Mouse (Mus musculus): ENCODE measurements around the gene Pex13. TPM values are rescaled to one million over a fixed set of nuclear protein-coding genes. Genes with fewer than 3 reads are reported as not detected.

Pex13 gene
- polyA plus RNA-seq, 1 experiment from 2014 or later, result 41.3 TPM

GRCm38 (mm10) chr11:23679044-23679642 is 13.4 kb upstream of the Pex13 start:
- Histone ChIP-seq H3K4me2 (no peak overlapping the region), H3K36me3 (ENCODE audit: poor library complexity, severe bottlenecking) (peaks cover 83% of the 10 kb centered on the region), H3K27me3 (no peaks in the 10 kb centered on the region), H3K27ac (no peak overlapping the region), H3K9ac (no peak overlapping the region), H3K4me1 (no peaks in the 10 kb centered on the region), H3K4me3 (no peak overlapping the region), H3K9me3 (replicated peaks) (no peaks in the 10 kb centered on the region)
- peak; percentile 45; the same call in 1 of the 2 replicates for ATAC-seq
- WGBS, result 56% methylated on average over 3 of the region's 3 CpGs

- peaks cover 81% of the 10 kb centered on the region for H3K36me3 ChIP-seq (ENCODE audit: poor library complexity, severe bottlenecking)
- ATAC-seq, result no peak
- no peak overlapping the region for H3K9ac ChIP-seq
Observed at GRCm38 (mm10) chr11:23676100-23676499, 10.3 kb upstream of the Pex13 start.

GRCm38 (mm10) chr11:23672256-23672749 is 6.5 kb upstream of the Pex13 start:
- H3K9ac ChIP-seq, result no peak overlapping the region
- no peak for ATAC-seq
- H3K4me2 ChIP-seq, result no peak overlapping the region
- peaks cover 54% of the 10 kb centered on the region for H3K36me3 ChIP-seq (ENCODE audit: poor library complexity, severe bottlenecking)
- no peak overlapping the region for H3K27ac ChIP-seq
- H3K4me1 ChIP-seq, result peaks cover 3% of the 10 kb centered on the region; the same call in 1 of the 2 replicates
- H3K4me3 ChIP-seq, result no peak overlapping the region
- H3K27me3 ChIP-seq, result no peaks in the 10 kb centered on the region
- 87% methylated on average over 4 of the region's 4 CpGs for WGBS
- H3K9me3 ChIP-seq (replicated peaks), result no peaks in the 10 kb centered on the region

More at GRCm38 (mm10) chr11:23676100-23676499, 10.3 kb upstream of the Pex13 start:
- Histone ChIP-seq H3K27ac (no peak overlapping the region), H3K4me1 (no peaks in the 10 kb centered on the region), H3K4me2 (no peak overlapping the region), H3K27me3 (no peaks in the 10 kb centered on the region), H3K4me3 (no peak overlapping the region), H3K9me3 (replicated peaks) (no peaks in the 10 kb centered on the region)
- 94% methylated on average over 5 of the region's 5 CpGs for WGBS

GRCm38 (mm10) chr11:23667128-23667527 is 1.4 kb upstream of the Pex13 start:
- peak overlapping the region; percentile 78; the same call in 1 of the 2 replicates for H3K9ac ChIP-seq
- no peaks in the 10 kb centered on the region for H3K27me3 ChIP-seq
- no peak overlapping the region for H3K27ac ChIP-seq
- peak overlapping the region; percentile 75 for H3K4me2 ChIP-seq
- 19% methylated on average over 3 of the region's 3 CpGs for WGBS
- H3K9me3 ChIP-seq (replicated peaks), result no peaks in the 10 kb centered on the region
- no peak for ATAC-seq
- peak overlapping the region; percentile 91 for H3K4me3 ChIP-seq
- H3K4me1 ChIP-seq, result peaks cover 23% of the 10 kb centered on the region
- H3K36me3 ChIP-seq (ENCODE audit: poor library complexity, severe bottlenecking), result peaks cover 7% of the 10 kb centered on the region; the same call in 1 of the 2 replicates

- 8% methylated on average over 5 of the region's 5 CpGs for WGBS
- ATAC-seq, result no peak
- Histone ChIP-seq H3K9me3 (replicated peaks) (no peaks in the 10 kb centered on the region), H3K4me3 (peak overlapping the region; percentile 91), H3K4me1 (peaks cover 23% of the 10 kb centered on the region), H3K27me3 (no peaks in the 10 kb centered on the region), H3K27ac (peak overlapping the region; percentile 93), H3K9ac (peak overlapping the region; percentile 78), H3K4me2 (peak overlapping the region; percentile 75), H3K36me3 (ENCODE audit: poor library complexity, severe bottlenecking) (peaks cover 3% of the 10 kb centered on the region; the same call in 1 of the 2 replicates)
Observed at GRCm38 (mm10) chr11:23666526-23666925, 767 bp upstream of the Pex13 start.

- ATAC-seq, result peak; percentile 63
- under 1% methylated on average over 37 of the region's 40 CpGs for WGBS
- no peaks in the 10 kb centered on the region for H3K27me3 ChIP-seq
- peaks cover 23% of the 10 kb centered on the region for H3K4me1 ChIP-seq
- peak within 1 kb of the TSS; percentile 93 for H3K9ac ChIP-seq
- H3K4me2 ChIP-seq, result peak within 1 kb of the TSS; percentile 75
- no peaks in the 10 kb centered on the region for H3K9me3 ChIP-seq (replicated peaks)
- peak within 1 kb of the TSS; percentile 91 for H3K4me3 ChIP-seq
- H3K36me3 ChIP-seq (ENCODE audit: poor library complexity, severe bottlenecking), result no peaks in the 10 kb centered on the region
- peak within 1 kb of the TSS; percentile 93 for H3K27ac ChIP-seq
Observed at GRCm38 (mm10) chr11:23665311-23665786, 410 bp downstream of the Pex13 start, which contains the start of gene Pus10. Gene Pus10, plus strand, starts transcription at chr11:23665674.

GRCm38 (mm10) chr11:23664232-23664631 is 1.5 kb downstream of the Pex13 start:
- Histone ChIP-seq H3K4me3 (no peak overlapping the region), H3K27me3 (no peaks in the 10 kb centered on the region), H3K36me3 (ENCODE audit: poor library complexity, severe bottlenecking) (no peaks in the 10 kb centered on the region), H3K9ac (no peak overlapping the region), H3K4me2 (peak overlapping the region; percentile 36; the same call in 1 of the 2 replicates), H3K27ac (no peak overlapping the region), H3K4me1 (peaks cover 23% of the 10 kb centered on the region), H3K9me3 (replicated peaks) (no peaks in the 10 kb centered on the region)
- ATAC-seq, result no peak

GRCm38 (mm10) chr11:23657791-23658190 is 8.0 kb downstream of the Pex13 start:
- H3K27me3 ChIP-seq, result no peaks in the 10 kb centered on the region
- no peak overlapping the region for H3K4me3 ChIP-seq
- 79% methylated on average over 2 of the region's 2 CpGs for WGBS

GRCm38 (mm10) chr11:23653666-23654065 is 12.1 kb downstream of the Pex13 start:
- peaks cover 8% of the 10 kb centered on the region for H3K4me1 ChIP-seq
- H3K9me3 ChIP-seq (replicated peaks), result no peaks in the 10 kb centered on the region
- H3K36me3 ChIP-seq (ENCODE audit: poor library complexity, severe bottlenecking), result peaks cover 24% of the 10 kb centered on the region
- WGBS, result 43% methylated on average over 3 of the region's 3 CpGs
- H3K27me3 ChIP-seq, result no peaks in the 10 kb centered on the region
- no peak overlapping the region for H3K27ac ChIP-seq
- no peak overlapping the region for H3K9ac ChIP-seq
- H3K4me3 ChIP-seq, result no peak overlapping the region
- no peak overlapping the region for H3K4me2 ChIP-seq
- no peak for ATAC-seq

More at GRCm38 (mm10) chr11:23657791-23658190, 8.0 kb downstream of the Pex13 start:
- no peak for ATAC-seq
- Histone ChIP-seq H3K36me3 (ENCODE audit: poor library complexity, severe bottlenecking) (no peaks in the 10 kb centered on the region), H3K9ac (no peak overlapping the region), H3K4me2 (no peak overlapping the region), H3K4me1 (peaks cover 8% of the 10 kb centered on the region), H3K9me3 (replicated peaks) (no peaks in the 10 kb centered on the region), H3K27ac (no peak overlapping the region)

GRCm38 (mm10) chr11:23647835-23648234 is 17.9 kb downstream of the Pex13 start:
- Histone ChIP-seq H3K27ac (no peak overlapping the region), H3K4me3 (no peak overlapping the region), H3K9me3 (replicated peaks) (no peaks in the 10 kb centered on the region; the same call in 1 of the 2 replicates), H3K4me1 (no peaks in the 10 kb centered on the region), H3K9ac (no peak overlapping the region), H3K36me3 (ENCODE audit: poor library complexity, severe bottlenecking) (peaks cover 40% of the 10 kb centered on the region), H3K4me2 (no peak overlapping the region), H3K27me3 (no peaks in the 10 kb centered on the region)
- WGBS, result 97% methylated on average over 3 of the region's 3 CpGs
- ATAC-seq, result no peak

GRCm38 (mm10) chr11:23647431-23647830 is 18.3 kb downstream of the Pex13 start:
- no peak overlapping the region for H3K4me2 ChIP-seq
- no peaks in the 10 kb centered on the region for H3K27me3 ChIP-seq
- no peak overlapping the region for H3K9ac ChIP-seq
- H3K36me3 ChIP-seq (ENCODE audit: poor library complexity, severe bottlenecking), result peaks cover 44% of the 10 kb centered on the region
- no peaks in the 10 kb centered on the region; the same call in 1 of the 2 replicates for H3K9me3 ChIP-seq (replicated peaks)
- H3K4me3 ChIP-seq, result no peak overlapping the region
- H3K4me1 ChIP-seq, result no peaks in the 10 kb centered on the region
- H3K27ac ChIP-seq, result no peak overlapping the region
- no peak for ATAC-seq

GRCm38 (mm10) chr11:23634573-23634972 is 31.2 kb downstream of the Pex13 start:
- peaks cover 5% of the 10 kb centered on the region; the same call in 1 of the 2 replicates for H3K36me3 ChIP-seq (ENCODE audit: poor library complexity, severe bottlenecking)
- no peaks in the 10 kb centered on the region for H3K27me3 ChIP-seq
- no peak for ATAC-seq
- no peaks in the 10 kb centered on the region for H3K9me3 ChIP-seq (replicated peaks)
- WGBS, result 75% methylated on average over 8 of the region's 8 CpGs
- H3K4me2 ChIP-seq, result no peak overlapping the region
- H3K9ac ChIP-seq, result no peak overlapping the region
- peaks cover 30% of the 10 kb centered on the region for H3K4me1 ChIP-seq
- no peak overlapping the region for H3K27ac ChIP-seq
- no peak overlapping the region for H3K4me3 ChIP-seq

Measured in forebrain, embryonic 13.5 days (tissue).